Mouse (Mus musculus) intestine, embryonic 14.5 days (tissue): ENCODE results near the gene Rgs12. TPM values are rescaled to one million over a fixed set of nuclear protein-coding genes. Genes with fewer than 3 reads are reported as not detected.

Source experiments
- ATAC-seq: fragments of 200-750 bp; cut with Nextera tagmentation; replicated peaks from 2 replicates; pipeline ENCODE4 v1.8.0; 2017; ENCODE audit warnings: low read depth, moderate number of reproducible peaks, moderate TSS enrichment, moderate library complexity; ENCODE audit not compliant: low FRiP score, low TSS enrichment
- DNase-seq: peaks from one replicate; pipeline ENCODE4 v3.0.0-alpha.2; 2018; ENCODE audit warnings: low spot score
- H3K27ac ChIP-seq: fragments of 300-500 bp; sonication (generic); 2 replicates; pipeline ENCODE4 v1.5.1; 2014; ENCODE audit warnings: low read depth, mild to moderate bottlenecking, control low read depth
- H3K27me3 ChIP-seq: fragments of 300-500 bp; sonication (generic); replicated peaks from 2 replicates; pipeline ENCODE4 v1.6.1; 2014; ENCODE audit warnings: low read length, control low read depth; ENCODE audit not compliant: control insufficient read depth, insufficient read depth
- H3K36me3 ChIP-seq: fragments of 300-500 bp; sonication (generic); 2 replicates; pipeline ENCODE4 v1.6.1; 2014; ENCODE audit warnings: low read length, control low read depth; ENCODE audit not compliant: control insufficient read depth, insufficient read depth
- H3K4me1 ChIP-seq: fragments of 300-500 bp; sonication (generic); replicated peaks from 2 replicates; pipeline ENCODE4 v1.6.1; 2014; ENCODE audit warnings: low read length, control low read depth, mixed read lengths; ENCODE audit not compliant: control insufficient read depth, insufficient read depth
- H3K4me2 ChIP-seq: fragments of 300-500 bp; sonication (generic); 2 replicates; pipeline ENCODE4 v1.6.1; 2014; ENCODE audit warnings: low read length
- H3K4me3 ChIP-seq: fragments of 300-500 bp; sonication (generic); 2 replicates; pipeline ENCODE4 v1.5.1; 2014; ENCODE audit warnings: low read depth, low read length, control low read depth, mixed read lengths
- H3K9ac ChIP-seq: fragments of 300-500 bp; sonication (generic); 2 replicates; pipeline ENCODE4 v1.6.1; 2014; ENCODE audit warnings: mild to moderate bottlenecking, low read length
- H3K9me3 ChIP-seq: fragments of 300-500 bp; sonication (generic); 2 replicates; pipeline ENCODE4 v1.6.1; 2016; ENCODE audit warnings: low read length, control low read depth; ENCODE audit not compliant: control insufficient read depth
- WGBS: fragments of 180-500 bp; shearing (Covaris S2); extraction: QIAGEN DNeasy Blood & Tissue Kit; methylation state at CpG from one replicate; pipeline ENCODE4 v1.1.7; 2014; 5-methylcytosine and 5-hydroxymethylcytosine counted together
- microRNA-seq: library from miRNA; unstranded; fragments of <30 nt; microRNA quantifications from one replicate; pipeline ENCODE4, GENCODE M21; 2016
- polyA plus RNA-seq: library from polyadenylated mRNA; unstranded; fragments of >200 nt; fragmentation: Nextera tagmentation; extraction: Ambion mirVana; gene quantifications from 2 replicates; pipeline ENCODE4 v1.2.1, GENCODE M21; 2014

The Rgs12 gene
- polyA plus RNA-seq, 1 experiment from 2014 or later = 19.0 TPM

GRCm38 (mm10) chr5:35076369-35076768 lies 127.1 kb downstream of the Rgs12 start:
- Histone ChIP-seq H3K27me3 (peaks cover 15% of the 10 kb centered on the region; the same call in 1 of the 2 replicates), H3K4me1 (no peaks in the 10 kb centered on the region), H3K9me3 (no peaks in the 10 kb centered on the region), H3K27ac (no peak overlapping the region), H3K4me2 (no peak overlapping the region), H3K36me3 (no peaks in the 10 kb centered on the region), H3K4me3 (no peak overlapping the region), H3K9ac (no peak overlapping the region)
- ATAC-seq = no peak
- DNase-seq = no peak
- 89% methylated on average over 1 of the region's 1 CpGs for WGBS

- 43% methylated on average over 18 of the region's 18 CpGs for WGBS
- H3K27ac ChIP-seq = no peak overlapping the region
- H3K36me3 ChIP-seq = no peaks in the 10 kb centered on the region
- H3K9ac ChIP-seq = no peak overlapping the region
- H3K9me3 ChIP-seq = no peaks in the 10 kb centered on the region
- ATAC-seq = no peak
- DNase-seq = no peak
- no peak overlapping the region for H3K4me3 ChIP-seq
- H3K4me2 ChIP-seq = no peak overlapping the region
- H3K4me1 ChIP-seq = no peaks in the 10 kb centered on the region
- H3K27me3 ChIP-seq = peaks cover 15% of the 10 kb centered on the region; the same call in 1 of the 2 replicates
Measured at GRCm38 (mm10) chr5:35079101-35079500, 129.9 kb downstream of the Rgs12 start.

- H3K4me2 ChIP-seq = no peak overlapping the region
- no peak overlapping the region for H3K4me3 ChIP-seq
Measured at GRCm38 (mm10) chr5:35084913-35085312, 135.7 kb downstream of the Rgs12 start.

GRCm38 (mm10) chr5:35088785-35089613 lies 139.8 kb downstream of the Rgs12 start:
- H3K4me1 ChIP-seq = no peaks in the 10 kb centered on the region
- no peak overlapping the region for H3K9ac ChIP-seq
- H3K27me3 ChIP-seq = no peaks in the 10 kb centered on the region
- WGBS = 64% methylated on average over 9 of the region's 9 CpGs
- DNase-seq (peak; percentile 70), ATAC-seq (no peak)
- H3K9me3 ChIP-seq = no peaks in the 10 kb centered on the region
- H3K4me3 ChIP-seq = no peak overlapping the region
- no peak overlapping the region for H3K27ac ChIP-seq
- H3K36me3 ChIP-seq = peaks cover 27% of the 10 kb centered on the region
- no peak overlapping the region for H3K4me2 ChIP-seq

More at GRCm38 (mm10) chr5:35084913-35085312, 135.7 kb downstream of the Rgs12 start:
- Histone ChIP-seq H3K27me3 (0 out of 2 replicates have a peak, but pooled peaks cover 2% of the 10 kb centered on the region), H3K27ac (no peak overlapping the region), H3K9ac (no peak overlapping the region), H3K9me3 (no peaks in the 10 kb centered on the region), H3K4me1 (no peaks in the 10 kb centered on the region), H3K36me3 (no peaks in the 10 kb centered on the region)
- no peak for DNase-seq
- 73% methylated on average over 3 of the region's 3 CpGs for WGBS
- no peak for ATAC-seq

Small RNAs within 50 kb of the gene (microRNA-seq; reads per million reads assigned to microRNA genes)
- gene Mir3097 = 4.5 reads per million, percentile 32 among the genes with 10 or more reads in this experiment

Other genes starting within 250 kb of the Rgs12 start
- gene Htt, start 187.7 kb upstream of the Rgs12 start, polyA plus RNA-seq = 19.4 and 19.5 TPM in 2 replicates
- 0.58 and 1.2 TPM in 2 replicates for gene Msantd1, start 41.4 kb upstream of the Rgs12 start, polyA plus RNA-seq
- 1.3 and 1.7 TPM in 2 replicates for gene Hgfac, start 92.1 kb downstream of the Rgs12 start, polyA plus RNA-seq
- gene Dok7, start 107.3 kb downstream of the Rgs12 start, polyA plus RNA-seq = 0.86 and 1.4 TPM in 2 replicates
- 107 and 117 TPM in 2 replicates for gene Lrpap1, start 156.3 kb downstream of the Rgs12 start, polyA plus RNA-seq